ENCODE assay signal across 1 mouse cellular context in genomic region chr19:18631644-18632219, GRCm38 (mm10).
TF ChIP-seq lines count a peak whose summit lies in the region.

TSS of gene Ostf1 (minus strand) at chr19:18631823.
TSS of gene Nmrk1 (plus strand) at chr19:18631950.

TF ChIP-seq in CH12.LX, 34 proteins besides CTCF, POLR2A, EP300 and RAD21 (continued from another document):
- TF ChIP-seq CHD1 (IDR thresholded peaks at IDR 0.05; ENCODE audit: low read depth, low read length) (no peak), TCF12 (IDR thresholded peaks at IDR 0.05; ENCODE audit: low read depth, low read length) (peak; percentile 51; the same call in 1 of the 2 replicates), TBP (conservative IDR thresholded peaks at IDR 0.05; ENCODE audit: low read depth, low read length) (peak; percentile 82), ZNF384 (IDR thresholded peaks at IDR 0.05; ENCODE audit: low read depth, low read length) (no peak), POLR2AphosphoS2 (IDR thresholded peaks at IDR 0.05; ENCODE audit: low read depth, low read length) (no peak), IRF4 (IDR thresholded peaks at IDR 0.05; ENCODE audit: low read depth, low read length) (no peak), MXI1 (IDR thresholded peaks at IDR 0.05; ENCODE audit: low read depth, low read length) (peak; percentile 65; the same call in 1 of the 2 replicates), NELFE (IDR thresholded peaks at IDR 0.05; ENCODE audit: low read depth, low read length) (peak; percentile 73), NRF1 (IDR thresholded peaks at IDR 0.05; ENCODE audit: low read depth, low read length) (peak; percentile 53; the same call in 1 of the 2 replicates), ZKSCAN1 (IDR thresholded peaks at IDR 0.05; ENCODE audit: borderline replicate concordance, low read depth, low read length) (no peak), JUND (conservative IDR thresholded peaks at IDR 0.05; ENCODE audit: low read depth, low read length) (no peak), MEF2A (IDR thresholded peaks at IDR 0.05; ENCODE audit: borderline replicate concordance, low read depth, low read length) (peak; percentile 39; the same call in 1 of the 2 replicates), USF1 (IDR thresholded peaks at IDR 0.05; ENCODE audit: low read depth, low read length) (no peak), CHD2 (IDR thresholded peaks at IDR 0.05; ENCODE audit: low read length) (no peak), ZC3H11A (IDR thresholded peaks at IDR 0.05; ENCODE audit: low read depth, low read length) (no peak), E2F4 (IDR thresholded peaks at IDR 0.05; ENCODE audit: insufficient replicate concordance, low read depth, low read length) (no peak)
